Mouse (Mus musculus) liver, adult (tissue): ENCODE results near the gene Cpsf7.

Source experiments
- GATA4 ChIP-seq: IDR thresholded peaks from 2 replicates; pipeline ENCODE4 v1.6.1; 2014; ENCODE audit warnings: mild to moderate bottlenecking, low read length; ENCODE audit not compliant: insufficient replicate concordance

The Cpsf7 gene

GRCm38 (mm10) chr19:10525106-10525901, at the start of gene Cpsf7:
Cpsf7 (plus strand) TSS chr19:10525266.
- no peak for TF ChIP-seq GATA4

DNA sequence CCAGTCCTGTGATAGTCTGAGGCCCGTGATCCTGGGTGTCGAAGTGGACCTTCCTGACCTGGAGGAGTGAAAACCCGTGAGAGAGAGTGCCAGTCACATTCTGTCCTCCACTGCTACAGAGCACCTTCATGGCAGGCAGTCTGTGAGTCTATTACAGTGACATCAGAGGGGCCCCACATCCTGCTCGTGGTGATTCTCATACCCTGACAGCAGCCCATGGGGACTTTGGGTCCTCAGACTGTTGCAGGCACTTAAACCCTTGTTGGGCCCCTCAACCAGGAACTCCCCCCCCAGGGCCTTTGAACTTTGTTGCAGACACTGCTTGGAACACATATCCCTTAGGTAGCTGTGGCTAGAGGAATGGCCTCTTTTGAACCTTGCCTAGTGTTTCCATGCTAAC, 45.5 kb upstream of the Cpsf7 start:
- no peak for TF ChIP-seq GATA4

- TF ChIP-seq GATA4, result no peak
Observed at GRCm38 (mm10) chr19:10482703-10483102, 42.4 kb upstream of the Cpsf7 start, which contains the start of gene Ppp1r32. Ppp1r32 (minus strand) TSS chr19:10482928.

DNA sequence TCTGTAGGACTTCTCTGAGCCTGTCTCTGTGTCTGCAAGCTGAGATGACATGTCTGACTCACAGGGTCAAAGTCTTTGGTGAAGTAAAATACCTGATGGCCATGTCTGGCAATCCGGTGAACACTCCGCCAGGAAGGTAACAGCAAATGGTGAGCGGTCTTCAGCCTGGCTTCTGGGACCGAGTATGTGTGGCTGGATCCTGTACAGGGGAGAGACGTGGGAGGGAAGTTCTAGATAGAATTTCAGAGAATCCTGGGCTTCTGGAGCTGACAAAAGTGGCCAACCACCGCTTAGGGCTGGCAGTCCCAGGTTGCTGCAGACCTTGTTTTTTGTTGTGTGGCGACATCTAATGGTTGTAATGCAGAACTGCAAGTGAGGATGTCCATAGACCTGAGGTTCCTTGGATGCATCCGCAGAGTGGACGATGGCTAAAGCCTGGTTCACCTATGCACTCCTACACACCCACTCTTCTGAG, 38.8 kb upstream of the Cpsf7 start:
- no peak for TF ChIP-seq GATA4

GRCm38 (mm10) chr19:10495670-10496069, 29.4 kb upstream of the Cpsf7 start:
- no peak for TF ChIP-seq GATA4

DNA sequence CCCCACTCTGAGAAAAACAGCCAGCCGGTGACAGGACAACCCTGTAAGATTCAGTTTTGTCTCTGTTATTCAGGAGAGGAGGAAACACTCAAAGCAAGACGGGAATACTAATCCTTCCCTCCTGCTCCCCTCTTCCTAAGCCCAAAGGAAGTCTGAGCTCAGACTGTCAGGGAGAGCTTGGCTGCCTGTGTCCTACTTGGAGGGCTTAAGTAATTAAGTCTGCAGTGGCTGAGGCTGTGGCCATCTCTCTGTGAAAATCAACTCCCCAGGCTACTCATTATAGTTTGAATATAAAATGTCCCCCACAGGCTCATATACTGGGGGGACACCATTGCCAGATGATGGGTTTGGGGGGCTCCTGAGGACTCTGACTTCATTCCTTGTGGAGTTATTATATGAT, 28.1 kb upstream of the Cpsf7 start:
- TF ChIP-seq GATA4, result no peak

DNA sequence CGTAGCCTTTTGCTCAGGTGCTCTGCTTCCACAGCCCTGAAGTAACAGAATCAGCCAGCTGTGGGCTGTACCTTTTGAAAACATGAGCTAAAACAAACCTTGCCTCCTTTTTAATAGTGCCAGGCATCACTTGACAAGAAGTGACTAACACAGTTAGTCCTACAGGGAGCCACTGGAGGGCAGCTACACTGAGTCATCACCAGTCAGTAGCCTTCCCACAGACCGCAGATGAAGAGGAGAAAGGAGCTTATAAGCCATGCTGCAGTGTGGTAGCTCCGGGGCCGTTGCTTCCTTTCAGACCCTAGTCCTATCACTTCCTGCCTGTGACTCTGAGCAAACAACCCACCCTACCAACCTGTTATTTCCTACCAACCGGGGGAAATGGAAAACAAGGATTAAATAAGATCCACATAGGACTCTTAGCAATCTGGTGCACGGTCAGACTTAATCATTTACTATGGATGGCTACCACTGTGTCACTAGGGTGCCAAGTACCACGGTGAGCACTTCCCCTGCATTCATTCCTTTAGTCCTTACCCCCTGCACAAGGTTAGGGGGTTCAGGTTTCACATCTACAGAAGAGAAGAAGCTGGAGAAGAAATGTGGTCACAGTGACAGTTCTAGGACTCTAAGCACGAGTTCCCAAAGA, 27.4 kb upstream of the Cpsf7 start:
- no peak for TF ChIP-seq GATA4

DNA sequence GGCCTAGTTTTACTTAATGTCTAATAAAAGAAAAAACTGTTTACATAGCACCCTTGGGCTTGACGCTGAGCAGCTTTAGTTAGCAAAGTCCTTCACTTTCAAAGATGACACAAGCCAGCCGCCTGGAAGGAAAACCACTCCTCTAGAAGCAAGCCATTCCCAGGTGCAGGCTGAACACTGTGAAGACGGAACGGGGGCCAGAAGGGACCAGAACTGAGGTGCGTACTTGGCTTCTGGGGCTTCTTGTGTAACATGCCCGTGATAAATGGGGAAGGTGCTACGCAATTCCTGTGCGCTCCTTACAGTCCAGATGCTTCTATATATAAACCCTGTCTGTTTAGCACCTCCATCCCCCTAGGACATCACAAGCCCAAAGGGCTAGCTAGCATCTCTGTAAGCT, 24.5 kb upstream of the Cpsf7 start:
- no peak for TF ChIP-seq GATA4

GRCm38 (mm10) chr19:10502571-10502970, 22.5 kb upstream of the Cpsf7 start:
- TF ChIP-seq GATA4, result no peak

GRCm38 (mm10) chr19:10510759-10511330, 14.2 kb upstream of the Cpsf7 start:
- no peak for TF ChIP-seq GATA4

DNA sequence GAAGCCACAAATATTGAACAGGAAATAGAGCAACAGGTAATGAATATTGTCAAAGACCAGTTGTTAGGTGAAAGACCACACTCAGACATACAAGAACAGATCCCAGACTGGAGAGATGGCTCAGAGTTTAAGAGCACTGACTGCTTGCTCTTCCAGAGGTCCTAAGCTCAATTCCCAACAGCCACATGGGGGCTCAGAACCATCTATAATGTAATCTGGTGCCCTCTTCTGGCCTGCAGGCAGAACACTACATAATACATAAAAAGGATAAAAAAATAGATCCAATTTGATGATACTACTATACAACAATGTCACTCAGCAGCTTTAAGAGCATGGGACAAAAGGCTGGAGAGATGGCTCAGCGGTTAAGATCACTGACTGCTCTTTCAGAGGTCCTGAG, 4.7 kb upstream of the Cpsf7 start:
- no peak for TF ChIP-seq GATA4

DNA sequence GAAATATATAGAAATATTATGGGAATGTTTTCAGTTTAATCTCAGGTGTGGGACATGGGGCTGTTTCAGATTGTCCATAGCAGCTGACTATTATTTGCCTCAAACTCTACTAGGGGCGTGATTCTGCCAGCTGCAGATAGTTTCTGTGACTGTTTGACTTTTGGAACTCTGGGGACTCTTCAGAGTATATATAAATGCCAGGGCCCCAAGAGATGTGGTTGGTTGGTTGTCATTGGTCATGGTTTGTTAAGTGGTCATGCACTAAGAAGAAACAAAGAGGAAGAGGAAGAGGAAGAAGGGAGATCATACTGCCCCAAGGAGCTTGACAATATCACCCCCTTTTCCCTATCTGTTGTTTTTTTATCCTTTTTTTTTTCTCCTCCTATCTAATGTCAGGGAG, 3.1 kb upstream of the Cpsf7 start:
- TF ChIP-seq GATA4, result no peak

DNA sequence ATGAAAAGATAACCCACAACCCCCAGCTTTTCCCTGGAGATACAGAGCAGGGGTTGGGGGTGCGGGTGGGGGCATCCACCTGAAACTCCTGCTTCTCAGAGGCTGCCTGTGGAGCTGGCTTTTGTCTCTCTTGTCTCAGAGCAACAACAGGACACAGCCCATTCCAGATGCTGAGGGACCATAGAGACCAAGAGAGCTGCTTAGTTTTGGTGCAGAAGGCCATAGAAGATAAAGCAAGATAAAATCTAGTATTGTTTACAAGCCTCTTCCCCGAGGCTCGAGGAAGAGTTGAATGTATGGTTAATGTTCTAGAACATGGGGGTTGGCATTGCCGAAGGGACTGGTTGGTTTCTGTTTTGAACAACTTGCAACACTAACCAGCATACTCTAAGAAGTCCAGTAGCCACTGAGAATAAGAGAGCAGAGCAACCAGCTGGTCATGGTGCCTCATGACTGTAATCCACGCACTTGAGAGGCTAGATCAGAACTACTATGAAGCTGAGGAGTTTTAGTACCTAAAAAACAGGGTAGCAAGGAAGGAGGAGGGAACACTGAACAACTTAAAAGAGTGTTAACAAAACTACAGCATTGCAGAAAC, 1.5 kb upstream of the Cpsf7 start:
- no peak for TF ChIP-seq GATA4

GRCm38 (mm10) chr19:10524784-10525105, 321 bp upstream of the Cpsf7 start:
- no peak for TF ChIP-seq GATA4

DNA sequence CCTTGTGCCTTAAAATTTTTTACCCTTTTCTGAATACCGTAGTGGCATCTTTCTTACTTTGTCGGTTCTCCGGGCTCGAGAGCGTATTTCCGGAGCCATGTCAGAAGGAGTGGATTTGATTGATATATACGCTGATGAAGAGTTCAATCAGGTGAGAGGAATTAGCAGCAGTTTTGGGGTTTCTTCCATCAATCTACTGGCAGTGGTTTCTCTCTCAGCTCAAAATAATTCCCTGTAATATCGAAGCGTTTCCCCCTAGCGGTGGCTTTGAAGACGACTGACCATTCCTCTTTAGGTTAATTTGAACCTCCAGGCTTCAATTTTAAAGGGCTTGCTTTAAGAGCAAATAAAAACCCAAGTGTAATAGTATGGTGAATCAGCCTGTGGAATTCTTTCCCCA, 844 bp downstream of the Cpsf7 start, which contains the start of gene Sdhaf2:
Gene Sdhaf2 (minus strand): TSS at position 233 of the 400 bp plus-strand sequence.
- no peak for TF ChIP-seq GATA4

DNA sequence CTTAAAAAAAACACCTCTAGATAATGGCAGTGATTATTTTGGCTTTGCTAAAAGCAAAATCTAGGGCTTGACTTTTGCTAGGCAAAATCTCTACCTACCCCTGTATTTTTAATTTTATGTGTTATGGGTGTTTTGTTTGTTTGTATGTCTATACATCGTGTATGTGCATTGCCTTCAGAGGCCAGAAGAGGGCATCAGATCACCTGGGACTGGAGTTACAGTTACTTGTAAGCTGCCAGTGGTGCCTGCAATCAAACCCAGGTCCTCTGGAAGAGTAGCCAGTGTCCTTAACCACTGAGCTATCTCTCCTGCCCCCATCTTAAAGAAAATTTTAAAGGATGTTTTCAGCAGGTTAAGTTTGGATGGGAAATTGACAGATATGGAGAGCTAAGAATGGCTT, 5.0 kb downstream of the Cpsf7 start:
- no peak for TF ChIP-seq GATA4
